Mouse (Mus musculus): ENCODE results near the gene Ppp3ca. TPM values are rescaled to one million over a fixed set of nuclear protein-coding genes. Genes with fewer than 3 reads are reported as not detected.

Gene Ppp3ca
- polyA plus RNA-seq, 1 experiment: 23.0 TPM

GRCm38 (mm10) chr3:136721804-136722427 is 52.0 kb downstream of the Ppp3ca start:
- Histone ChIP-seq H3K36me3 (ENCODE audit: control insufficient read depth, insufficient read depth, low read length) (no peaks in the 10 kb centered on the region), H3K4me1 (ENCODE audit: control insufficient read depth, insufficient read depth, insufficient read length) (peaks cover 16% of the 10 kb centered on the region), H3K27ac (ENCODE audit: insufficient read depth, low read length) (no peak overlapping the region), H3K27me3 (ENCODE audit: control insufficient read depth, insufficient read depth, low read length) (no peaks in the 10 kb centered on the region), H3K4me3 (ENCODE audit: extremely low read depth, insufficient read depth, insufficient read length) (no peak overlapping the region)
- 86% methylated on average over 4 of the region's 4 CpGs for WGBS
- TF ChIP-seq CTCF (IDR thresholded peaks at IDR 0.05; ENCODE audit: extremely low read depth, insufficient read depth, insufficient read length, insufficient replicate concordance): no peak
- TF ChIP-seq POLR2A (IDR thresholded peaks at IDR 0.05; ENCODE audit: low read depth, low read length): no peak
- DNase-seq (ENCODE audit: low read depth in 1 of 2, low spot score in 2 of 2): no peak

- H3K4me1 ChIP-seq (ENCODE audit: control insufficient read depth, insufficient read depth, insufficient read length): peaks cover 16% of the 10 kb centered on the region
- H3K27ac ChIP-seq (ENCODE audit: insufficient read depth, low read length): no peak overlapping the region
- no peak for DNase-seq (ENCODE audit: low read depth in 1 of 2, low spot score in 2 of 2)
- no peak overlapping the region for H3K4me3 ChIP-seq (ENCODE audit: extremely low read depth, insufficient read depth, insufficient read length)
- TF ChIP-seq CTCF (IDR thresholded peaks at IDR 0.05; ENCODE audit: extremely low read depth, insufficient read depth, insufficient read length, insufficient replicate concordance) (no peak), POLR2A (IDR thresholded peaks at IDR 0.05; ENCODE audit: low read depth, low read length) (no peak)
- no peaks in the 10 kb centered on the region for H3K27me3 ChIP-seq (ENCODE audit: control insufficient read depth, insufficient read depth, low read length)
- no peaks in the 10 kb centered on the region for H3K36me3 ChIP-seq (ENCODE audit: control insufficient read depth, insufficient read depth, low read length)
Measured at GRCm38 (mm10) chr3:136722493-136722892, 52.6 kb downstream of the Ppp3ca start.

GRCm38 (mm10) chr3:136725311-136726156 is 55.6 kb downstream of the Ppp3ca start:
- WGBS: 4% methylated on average over 7 of the region's 7 CpGs
- no peak overlapping the region for H3K27ac ChIP-seq (ENCODE audit: insufficient read depth, low read length)

GRCm38 (mm10) chr3:136727877-136728276 is 58.0 kb downstream of the Ppp3ca start:
- TF ChIP-seq CTCF (IDR thresholded peaks at IDR 0.05; ENCODE audit: extremely low read depth, insufficient read depth, insufficient read length, insufficient replicate concordance) (no peak), POLR2A (IDR thresholded peaks at IDR 0.05; ENCODE audit: low read depth, low read length) (no peak)
- Histone ChIP-seq H3K36me3 (ENCODE audit: control insufficient read depth, insufficient read depth, low read length) (no peaks in the 10 kb centered on the region), H3K27me3 (ENCODE audit: control insufficient read depth, insufficient read depth, low read length) (no peaks in the 10 kb centered on the region), H3K4me1 (ENCODE audit: control insufficient read depth, insufficient read depth, insufficient read length) (peaks cover 11% of the 10 kb centered on the region), H3K4me3 (ENCODE audit: extremely low read depth, insufficient read depth, insufficient read length) (no peak overlapping the region), H3K27ac (ENCODE audit: insufficient read depth, low read length) (no peak overlapping the region)
- 93% methylated on average over 2 of the region's 2 CpGs for WGBS
- DNase-seq (ENCODE audit: low read depth in 1 of 2, low spot score in 2 of 2): no peak

More at GRCm38 (mm10) chr3:136725311-136726156, 55.6 kb downstream of the Ppp3ca start:
- TF ChIP-seq POLR2A (IDR thresholded peaks at IDR 0.05; ENCODE audit: low read depth, low read length) (no peak), CTCF (IDR thresholded peaks at IDR 0.05; ENCODE audit: extremely low read depth, insufficient read depth, insufficient read length, insufficient replicate concordance) (no peak)
- Histone ChIP-seq H3K4me1 (ENCODE audit: control insufficient read depth, insufficient read depth, insufficient read length) (peaks cover 11% of the 10 kb centered on the region), H3K4me3 (ENCODE audit: extremely low read depth, insufficient read depth, insufficient read length) (no peak overlapping the region), H3K27me3 (ENCODE audit: control insufficient read depth, insufficient read depth, low read length) (no peaks in the 10 kb centered on the region), H3K36me3 (ENCODE audit: control insufficient read depth, insufficient read depth, low read length) (no peaks in the 10 kb centered on the region)
- DNase-seq (ENCODE audit: low read depth in 1 of 2, low spot score in 2 of 2): no peak

- H3K27ac ChIP-seq (ENCODE audit: insufficient read depth, low read length): no peak overlapping the region
- H3K4me1 ChIP-seq (ENCODE audit: control insufficient read depth, insufficient read depth, insufficient read length): peaks cover 8% of the 10 kb centered on the region; the same call in 1 of the 2 replicates
- no peaks in the 10 kb centered on the region for H3K36me3 ChIP-seq (ENCODE audit: control insufficient read depth, insufficient read depth, low read length)
- H3K4me3 ChIP-seq (ENCODE audit: extremely low read depth, insufficient read depth, insufficient read length): no peak overlapping the region
- TF ChIP-seq CTCF (IDR thresholded peaks at IDR 0.05; ENCODE audit: extremely low read depth, insufficient read depth, insufficient read length, insufficient replicate concordance) (no peak), POLR2A (IDR thresholded peaks at IDR 0.05; ENCODE audit: low read depth, low read length) (no peak)
- 81% methylated on average over 10 of the region's 10 CpGs for WGBS
- DNase-seq (ENCODE audit: low read depth in 1 of 2, low spot score in 2 of 2): no peak
- H3K27me3 ChIP-seq (ENCODE audit: control insufficient read depth, insufficient read depth, low read length): no peaks in the 10 kb centered on the region
Measured at GRCm38 (mm10) chr3:136729978-136730377, 60.1 kb downstream of the Ppp3ca start.

GRCm38 (mm10) chr3:136731579-136731978 is 61.7 kb downstream of the Ppp3ca start:
- H3K27me3 ChIP-seq (ENCODE audit: control insufficient read depth, insufficient read depth, low read length): no peaks in the 10 kb centered on the region

More at GRCm38 (mm10) chr3:136731579-136731978, 61.7 kb downstream of the Ppp3ca start:
- no peak for TF ChIP-seq POLR2A (IDR thresholded peaks at IDR 0.05; ENCODE audit: low read depth, low read length)
- no peak for TF ChIP-seq CTCF (IDR thresholded peaks at IDR 0.05; ENCODE audit: extremely low read depth, insufficient read depth, insufficient read length, insufficient replicate concordance)
- Histone ChIP-seq H3K4me3 (ENCODE audit: extremely low read depth, insufficient read depth, insufficient read length) (no peak overlapping the region), H3K27ac (ENCODE audit: insufficient read depth, low read length) (no peak overlapping the region), H3K36me3 (ENCODE audit: control insufficient read depth, insufficient read depth, low read length) (no peaks in the 10 kb centered on the region), H3K4me1 (ENCODE audit: control insufficient read depth, insufficient read depth, insufficient read length) (peaks cover 3% of the 10 kb centered on the region; the same call in 1 of the 2 replicates)
- 97% methylated on average over 6 of the region's 6 CpGs for WGBS
- DNase-seq (ENCODE audit: low read depth in 1 of 2, low spot score in 2 of 2): no peak
